Mouse (Mus musculus): ENCODE results near the gene Pten. TPM values are rescaled to one million over a fixed set of nuclear protein-coding genes. Genes with fewer than 3 reads are reported as not detected.
"Not testable (repeated sequence)": the region's sequence is repeated elsewhere in the genome, so short reads cannot be mapped to it uniquely, and the experiment has no call there.

Gene Pten
- polyA plus RNA-seq, 1 experiment from 2014 or later, result 13.1 TPM

GRCm38 (mm10) chr19:32781305-32782071 is 24.2 kb downstream of the Pten start:
- Histone ChIP-seq H3K9me3 (no peaks in the 10 kb centered on the region), H3K9ac (no peak overlapping the region), H3K27ac (no peak overlapping the region), H3K4me2 (replicated peaks) (no peak overlapping the region), H3K4me1 (peaks cover 3% of the 10 kb centered on the region; the same call in 1 of the 2 replicates), H3K36me3 (no peaks in the 10 kb centered on the region), H3K27me3 (no peaks in the 10 kb centered on the region), H3K4me3 (no peak overlapping the region)
- 68% methylated on average over 5 of the region's 5 CpGs for WGBS
- no peak for ATAC-seq (ENCODE audit: insufficient number of reproducible peaks, insufficient read depth, low FRiP score, low TSS enrichment)

- 36% methylated on average over 4 of the region's 4 CpGs for WGBS
- ATAC-seq (ENCODE audit: insufficient number of reproducible peaks, insufficient read depth, low FRiP score, low TSS enrichment); H3K9ac ChIP-seq; H3K9me3 ChIP-seq; H3K36me3 ChIP-seq; H3K4me2 ChIP-seq (replicated peaks); H3K4me3 ChIP-seq; H3K27ac ChIP-seq; H3K27me3 ChIP-seq: not testable (repeated sequence)
- H3K4me1 ChIP-seq, result peaks cover 12% of the 10 kb centered on the region; the same call in 1 of the 2 replicates
These were observed 30.1 kb downstream of the Pten start for GRCm38 (mm10) chr19:32787388-32787787.

GRCm38 (mm10) chr19:32788016-32788415 is 30.7 kb downstream of the Pten start:
- H3K4me3 ChIP-seq; H3K9ac ChIP-seq; H3K36me3 ChIP-seq; H3K27ac ChIP-seq; ATAC-seq (ENCODE audit: insufficient number of reproducible peaks, insufficient read depth, low FRiP score, low TSS enrichment); H3K27me3 ChIP-seq; H3K9me3 ChIP-seq; H3K4me2 ChIP-seq (replicated peaks): not testable (repeated sequence)
- H3K4me1 ChIP-seq, result peaks cover 15% of the 10 kb centered on the region; the same call in 1 of the 2 replicates
- WGBS, result 87% methylated on average over 3 of the region's 3 CpGs

DNA sequence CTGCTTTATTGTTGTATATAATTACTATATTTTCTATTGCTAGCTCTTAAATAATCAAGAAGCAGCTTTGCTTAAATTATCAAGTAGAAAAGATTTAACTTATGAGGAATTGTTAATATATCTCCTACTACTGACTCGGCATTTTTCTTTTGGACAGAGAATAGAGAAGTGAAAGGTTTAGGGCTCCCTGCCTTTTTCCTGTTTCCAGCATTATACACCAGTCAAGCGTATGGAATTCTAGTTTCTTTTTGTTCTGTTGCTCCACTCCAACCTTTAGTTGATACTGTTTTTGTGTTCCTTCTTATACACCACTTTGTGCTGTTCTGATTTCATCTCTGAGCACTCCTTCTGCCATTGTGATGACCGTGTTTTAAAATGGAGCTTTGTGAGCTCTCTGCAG is 32.2 kb downstream of the Pten start:
- peaks cover 25% of the 10 kb centered on the region for H3K4me1 ChIP-seq
- H3K9ac ChIP-seq, result no peak overlapping the region
- H3K4me2 ChIP-seq (replicated peaks), result no peak overlapping the region
- no peaks in the 10 kb centered on the region for H3K36me3 ChIP-seq
- 80% methylated on average over 3 of the region's 3 CpGs for WGBS
- ATAC-seq (ENCODE audit: insufficient number of reproducible peaks, insufficient read depth, low FRiP score, low TSS enrichment), result no peak
- H3K27me3 ChIP-seq, result no peaks in the 10 kb centered on the region
- no peaks in the 10 kb centered on the region for H3K9me3 ChIP-seq
- H3K27ac ChIP-seq, result no peak overlapping the region
- H3K4me3 ChIP-seq, result no peak overlapping the region

GRCm38 (mm10) chr19:32792610-32793009 is 35.3 kb downstream of the Pten start:
- no peak for ATAC-seq (ENCODE audit: insufficient number of reproducible peaks, insufficient read depth, low FRiP score, low TSS enrichment)
- no peaks in the 10 kb centered on the region for H3K9me3 ChIP-seq
- no peak overlapping the region for H3K4me2 ChIP-seq (replicated peaks)
- no peak overlapping the region for H3K9ac ChIP-seq
- H3K36me3 ChIP-seq, result no peaks in the 10 kb centered on the region
- no peak overlapping the region for H3K4me3 ChIP-seq
- WGBS, result 30% methylated on average over 6 of the region's 6 CpGs
- H3K27ac ChIP-seq, result no peak overlapping the region
- no peaks in the 10 kb centered on the region for H3K27me3 ChIP-seq
- H3K4me1 ChIP-seq, result peaks cover 25% of the 10 kb centered on the region

DNA sequence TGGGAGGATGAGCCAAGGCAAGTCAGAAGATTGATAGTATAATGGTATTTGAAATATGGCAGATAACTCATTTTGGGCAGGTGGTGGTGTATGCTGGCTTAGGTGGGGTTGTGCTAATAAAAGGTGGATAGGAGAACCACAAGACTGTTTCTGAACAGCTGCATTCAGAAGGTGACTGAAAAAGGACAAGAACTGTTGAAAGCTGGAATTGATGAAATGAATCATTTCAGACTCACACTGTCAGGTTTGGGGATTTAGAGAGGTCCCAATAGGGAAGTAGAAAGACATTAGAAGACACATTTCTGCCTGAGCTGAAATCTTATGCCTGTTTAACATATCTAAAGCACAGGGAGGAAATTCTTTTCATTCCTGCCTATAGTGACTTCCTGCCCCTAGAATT is 36.6 kb downstream of the Pten start:
- Histone ChIP-seq H3K9me3 (no peaks in the 10 kb centered on the region), H3K36me3 (no peaks in the 10 kb centered on the region), H3K4me1 (peaks cover 19% of the 10 kb centered on the region), H3K27ac (no peak overlapping the region), H3K4me2 (replicated peaks) (no peak overlapping the region), H3K9ac (no peak overlapping the region), H3K4me3 (no peak overlapping the region), H3K27me3 (no peaks in the 10 kb centered on the region)
- ATAC-seq (ENCODE audit: insufficient number of reproducible peaks, insufficient read depth, low FRiP score, low TSS enrichment), result no peak

DNA sequence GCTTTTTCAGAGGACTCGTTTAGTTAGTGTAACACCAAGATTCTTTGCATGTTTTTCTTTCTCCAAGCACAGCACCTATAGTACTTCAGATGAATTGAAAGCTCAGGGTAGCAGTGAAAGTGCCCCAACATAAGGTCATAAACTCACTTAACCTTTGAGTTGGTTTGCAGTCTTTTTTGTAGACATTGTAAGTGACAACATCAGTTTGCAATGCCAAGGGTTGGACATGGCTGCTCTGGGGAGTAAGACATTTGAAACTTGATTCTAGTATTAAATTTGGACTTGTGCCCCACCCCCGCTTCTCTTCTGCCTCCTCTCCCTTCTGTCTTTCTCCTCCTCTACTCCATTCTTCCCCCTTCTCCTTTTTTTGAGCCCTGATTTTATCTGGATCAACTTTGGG is 43.3 kb downstream of the Pten start:
- no peak overlapping the region for H3K9ac ChIP-seq
- peaks cover 5% of the 10 kb centered on the region for H3K36me3 ChIP-seq
- H3K27ac ChIP-seq, result no peak overlapping the region
- 75% methylated on average over 2 of the region's 2 CpGs for WGBS
- no peak overlapping the region for H3K4me2 ChIP-seq (replicated peaks)
- H3K4me3 ChIP-seq, result no peak overlapping the region
- no peaks in the 10 kb centered on the region for H3K9me3 ChIP-seq
- ATAC-seq (ENCODE audit: insufficient number of reproducible peaks, insufficient read depth, low FRiP score, low TSS enrichment), result no peak
- H3K4me1 ChIP-seq, result no peaks in the 10 kb centered on the region
- H3K27me3 ChIP-seq, result no peaks in the 10 kb centered on the region

DNA sequence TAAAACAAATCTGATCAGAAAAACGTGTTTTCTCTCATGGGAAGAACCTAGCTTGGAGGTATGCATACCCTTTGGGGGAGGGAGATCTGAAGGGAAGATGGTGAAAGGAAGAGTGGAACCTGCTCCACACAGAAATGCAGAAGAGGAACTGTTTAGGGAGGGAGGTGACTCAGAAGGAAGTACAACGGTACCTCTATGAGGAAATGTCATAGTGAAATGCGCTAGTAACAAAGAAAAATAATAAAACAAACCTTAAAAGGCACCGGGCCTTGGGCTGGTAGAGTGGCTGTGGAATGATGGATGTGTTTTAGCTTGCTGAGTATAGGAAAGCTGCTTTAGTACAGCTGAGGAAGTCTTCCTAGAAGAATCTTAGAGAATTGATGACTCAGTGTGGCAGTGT is 47.4 kb downstream of the Pten start:
- Histone ChIP-seq H3K9ac (no peak overlapping the region), H3K27me3 (no peaks in the 10 kb centered on the region), H3K4me1 (no peaks in the 10 kb centered on the region), H3K9me3 (no peaks in the 10 kb centered on the region), H3K4me2 (replicated peaks) (no peak overlapping the region), H3K36me3 (peaks cover 5% of the 10 kb centered on the region), H3K27ac (no peak overlapping the region), H3K4me3 (no peak overlapping the region)
- WGBS, result 83% methylated on average over 4 of the region's 4 CpGs
- no peak for ATAC-seq (ENCODE audit: insufficient number of reproducible peaks, insufficient read depth, low FRiP score, low TSS enrichment)

DNA sequence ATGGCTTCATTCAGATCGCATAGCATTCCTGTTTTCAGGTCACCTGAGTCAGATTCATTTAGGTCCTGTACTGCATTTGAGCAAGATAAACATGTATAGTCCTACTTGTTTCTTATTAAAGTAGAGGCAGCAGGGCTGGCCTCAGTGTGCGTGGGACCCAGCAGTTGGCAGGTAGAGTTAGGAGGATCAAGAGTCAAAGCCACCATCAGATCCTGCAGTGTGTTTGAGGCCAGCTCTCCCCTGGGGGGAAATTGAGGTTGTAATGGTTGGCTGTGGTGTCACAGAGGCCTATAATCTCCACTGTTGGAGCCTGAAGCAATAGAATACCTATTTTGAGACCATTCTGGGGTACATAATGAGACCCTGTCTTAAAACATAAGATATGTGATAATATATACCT is 50.3 kb downstream of the Pten start:
- Histone ChIP-seq H3K4me1 (no peaks in the 10 kb centered on the region), H3K27ac (no peak overlapping the region), H3K9ac (no peak overlapping the region), H3K27me3 (no peaks in the 10 kb centered on the region), H3K4me2 (replicated peaks) (no peak overlapping the region), H3K9me3 (no peaks in the 10 kb centered on the region), H3K4me3 (no peak overlapping the region), H3K36me3 (no peaks in the 10 kb centered on the region)
- 88% methylated on average over 2 of the region's 2 CpGs for WGBS
- no peak for ATAC-seq (ENCODE audit: insufficient number of reproducible peaks, insufficient read depth, low FRiP score, low TSS enrichment)

GRCm38 (mm10) chr19:32808690-32809089 is 51.4 kb downstream of the Pten start:
- H3K9ac ChIP-seq, result no peak overlapping the region
- no peaks in the 10 kb centered on the region for H3K36me3 ChIP-seq
- no peak overlapping the region for H3K4me3 ChIP-seq
- H3K27ac ChIP-seq, result no peak overlapping the region
- no peak overlapping the region for H3K4me2 ChIP-seq (replicated peaks)
- no peaks in the 10 kb centered on the region for H3K27me3 ChIP-seq
- no peaks in the 10 kb centered on the region for H3K4me1 ChIP-seq
- no peak for ATAC-seq (ENCODE audit: insufficient number of reproducible peaks, insufficient read depth, low FRiP score, low TSS enrichment)
- no peaks in the 10 kb centered on the region for H3K9me3 ChIP-seq
- WGBS, result 84% methylated on average over 6 of the region's 6 CpGs

GRCm38 (mm10) chr19:32809117-32809516 is 51.8 kb downstream of the Pten start:
- Histone ChIP-seq H3K4me2 (replicated peaks) (no peak overlapping the region), H3K36me3 (no peaks in the 10 kb centered on the region), H3K9me3 (no peaks in the 10 kb centered on the region), H3K4me3 (no peak overlapping the region), H3K27ac (no peak overlapping the region), H3K27me3 (no peaks in the 10 kb centered on the region), H3K4me1 (no peaks in the 10 kb centered on the region), H3K9ac (no peak overlapping the region)
- ATAC-seq (ENCODE audit: insufficient number of reproducible peaks, insufficient read depth, low FRiP score, low TSS enrichment), result no peak
- WGBS, result 78% methylated on average over 3 of the region's 3 CpGs

DNA sequence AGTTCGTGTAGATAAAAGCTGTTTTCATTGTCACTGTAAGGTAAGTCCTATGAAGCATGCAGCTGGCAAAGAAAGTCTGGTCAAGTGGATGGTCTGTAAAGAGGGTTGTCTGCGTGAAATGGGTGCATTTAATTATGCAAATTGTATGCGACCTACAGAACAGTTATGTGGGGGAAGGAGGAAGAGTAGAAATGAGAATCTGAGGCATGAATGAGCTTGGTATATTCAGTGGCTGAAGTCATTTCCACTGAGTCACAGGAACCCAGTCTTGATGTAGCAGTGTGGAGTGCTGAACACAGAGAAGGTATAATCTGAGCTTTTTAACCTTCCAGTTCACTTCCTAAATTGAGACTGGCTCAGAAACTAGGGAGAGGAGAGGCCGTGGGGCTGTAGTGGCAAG is 61.5 kb downstream of the Pten start:
- Histone ChIP-seq H3K4me1 (no peaks in the 10 kb centered on the region), H3K4me2 (replicated peaks) (no peak overlapping the region), H3K4me3 (no peak overlapping the region), H3K9me3 (no peaks in the 10 kb centered on the region), H3K27ac (no peak overlapping the region), H3K27me3 (no peaks in the 10 kb centered on the region), H3K36me3 (peaks cover 15% of the 10 kb centered on the region), H3K9ac (no peak overlapping the region)
- WGBS, result 86% methylated on average over 4 of the region's 4 CpGs
- ATAC-seq (ENCODE audit: insufficient number of reproducible peaks, insufficient read depth, low FRiP score, low TSS enrichment), result no peak

All from embryonic facial prominence, embryonic 12.5 days (tissue).